Mouse (Mus musculus) right cerebral cortex, postnatal 4 days (tissue): Measurements from ENCODE around the gene Ptprn2.
A peak's percentile ranks its signal among the peaks of the same experiment; 100 is the strongest.
"Not testable (repeated sequence)": the region's sequence is repeated elsewhere in the genome, so short reads cannot be mapped to it uniquely, and the experiment has no call there.

ENCODE experiments used
- DNase-seq: peaks from one replicate; pipeline ENCODE4 v3.0.0-alpha.2; 2022

Gene Ptprn2

GRCm38 (mm10) chr12:116528861-116529260 lies 43.3 kb downstream of the Ptprn2 start:
- DNase-seq = no peak

DNA sequence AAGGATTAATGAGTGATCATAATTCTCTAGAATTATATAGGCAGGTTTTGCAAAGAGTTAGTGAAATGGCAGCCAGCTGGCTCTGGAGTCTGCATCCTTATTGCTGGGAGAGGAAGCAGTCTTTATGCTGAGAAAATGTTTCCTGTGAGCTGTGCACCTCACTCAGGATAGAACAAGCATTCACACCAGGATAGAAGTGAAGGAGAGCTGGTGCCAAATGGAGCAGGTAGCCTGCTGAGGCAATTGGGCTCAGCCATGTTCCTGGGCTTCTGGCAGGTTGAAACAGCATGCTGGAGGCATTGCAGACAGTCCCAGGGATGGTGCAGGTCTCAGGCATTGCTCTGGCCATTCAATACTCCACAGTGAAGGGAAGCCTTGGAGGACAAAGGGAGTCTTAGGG lies 47.8 kb downstream of the Ptprn2 start:
- DNase-seq = no peak

- no peak for DNase-seq
These were observed 53.8 kb downstream of the Ptprn2 start for GRCm38 (mm10) chr12:116539305-116539704.

DNA sequence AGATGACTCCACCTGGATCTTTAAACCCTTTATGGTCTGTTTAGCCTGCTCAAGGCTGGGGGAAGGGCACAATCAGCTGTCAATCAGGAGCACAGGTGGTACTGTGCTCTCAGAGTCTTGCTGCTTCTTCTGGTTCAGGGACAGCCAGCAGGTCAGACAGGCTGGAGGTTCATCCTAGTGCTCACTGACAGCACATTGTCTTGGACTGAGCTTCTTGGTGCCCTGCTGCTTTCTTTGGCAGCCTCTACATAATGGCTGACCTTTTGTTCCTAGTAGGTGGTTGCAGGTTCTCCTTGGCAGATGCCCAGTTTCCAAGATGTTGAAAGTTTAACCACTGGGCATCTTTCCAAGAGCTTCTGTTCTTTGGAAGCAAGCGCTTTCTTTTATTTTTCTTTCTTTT lies 55.1 kb downstream of the Ptprn2 start:
- DNase-seq = no peak

GRCm38 (mm10) chr12:116550031-116550430 lies 64.5 kb downstream of the Ptprn2 start:
- peak; percentile 64 for DNase-seq

DNA sequence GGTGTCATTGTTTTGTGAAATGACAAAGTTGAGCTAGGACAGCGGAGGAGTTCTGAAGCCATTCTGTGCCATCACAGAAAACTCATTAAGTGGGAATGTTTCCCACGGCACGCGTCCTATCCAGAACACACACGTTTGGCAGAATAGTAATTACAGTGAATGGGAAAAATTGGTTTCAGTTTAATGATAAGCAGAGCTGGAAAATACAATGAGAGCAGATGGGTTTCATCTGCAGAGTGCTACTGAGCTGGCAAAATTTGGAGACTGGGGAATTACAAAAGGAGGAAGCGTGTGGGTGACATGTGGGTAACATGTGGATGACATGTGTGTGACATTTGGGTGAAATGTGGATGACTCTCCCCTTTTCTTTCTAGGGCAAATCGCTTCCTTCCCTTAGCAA lies 66.0 kb downstream of the Ptprn2 start:
- no peak for DNase-seq

- DNase-seq = no peak
These were observed 66.8 kb downstream of the Ptprn2 start for GRCm38 (mm10) chr12:116552306-116552705.

DNA sequence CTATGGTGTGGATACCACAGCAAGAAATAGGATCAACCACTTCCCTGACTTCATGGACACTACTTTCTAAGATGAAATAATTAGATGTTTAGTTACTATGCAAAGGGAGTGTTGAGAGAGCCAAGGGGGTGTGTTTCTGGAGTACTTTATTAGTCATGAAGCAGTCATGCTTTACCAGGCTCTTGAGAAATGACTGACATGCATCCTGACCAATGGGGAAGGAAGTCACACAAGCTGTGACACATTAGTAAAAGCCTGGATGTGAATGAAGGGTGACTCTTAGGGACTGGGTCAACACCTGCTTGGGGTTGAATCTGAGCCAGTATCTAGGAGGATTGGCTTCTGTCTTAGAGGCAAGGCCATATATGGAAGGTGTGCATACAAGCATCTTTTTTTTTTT lies 67.8 kb downstream of the Ptprn2 start:
- no peak for DNase-seq

GRCm38 (mm10) chr12:116555964-116556363 lies 70.4 kb downstream of the Ptprn2 start:
- no peak for DNase-seq

DNA sequence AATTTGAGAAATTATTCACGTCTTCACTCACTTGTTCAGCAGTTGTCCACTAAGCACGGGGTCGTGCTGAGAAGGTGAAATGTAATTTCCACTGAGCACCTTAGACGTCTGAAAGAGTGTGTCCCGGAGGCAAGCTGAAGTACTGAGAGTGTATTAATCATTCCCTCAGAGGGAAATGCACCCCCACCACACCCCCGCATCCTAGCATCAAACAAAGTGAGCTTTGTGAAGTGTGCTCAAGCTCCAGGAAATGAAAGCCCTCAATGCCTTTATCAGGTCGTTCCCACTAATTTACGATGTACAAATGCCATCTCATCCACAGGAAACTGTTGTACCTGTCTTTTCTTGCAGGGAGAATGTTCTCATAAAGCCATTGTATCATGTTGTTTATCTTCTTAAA lies 78.9 kb downstream of the Ptprn2 start:
- DNase-seq = no peak

GRCm38 (mm10) chr12:116566672-116567071 lies 81.2 kb downstream of the Ptprn2 start:
- DNase-seq = no peak

- DNase-seq = no peak
These were observed 81.7 kb downstream of the Ptprn2 start for GRCm38 (mm10) chr12:116567170-116567569.

GRCm38 (mm10) chr12:116569568-116569967 lies 84.0 kb downstream of the Ptprn2 start:
- no peak for DNase-seq

DNA sequence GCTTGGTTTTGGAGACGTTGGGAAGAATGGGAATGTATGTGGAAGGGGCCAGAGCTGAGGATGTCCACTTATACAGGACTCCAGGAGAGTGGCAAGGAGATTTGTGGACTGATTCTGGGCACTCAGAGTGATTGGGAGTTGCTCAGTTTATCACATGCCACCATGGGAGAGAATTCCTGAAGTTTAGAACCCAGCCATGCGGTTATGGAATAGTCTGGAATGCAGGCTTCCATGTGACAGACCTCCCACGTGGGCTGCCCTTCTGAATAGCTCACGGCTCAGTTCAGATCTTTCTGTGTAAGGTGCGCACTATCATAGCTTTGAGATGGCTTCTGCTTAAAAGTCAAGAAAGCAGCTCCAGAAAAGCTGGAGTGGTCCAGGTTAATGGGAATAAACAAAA lies 88.6 kb downstream of the Ptprn2 start:
- DNase-seq = no peak

GRCm38 (mm10) chr12:116574720-116575119 lies 89.2 kb downstream of the Ptprn2 start:
- DNase-seq = no peak

DNA sequence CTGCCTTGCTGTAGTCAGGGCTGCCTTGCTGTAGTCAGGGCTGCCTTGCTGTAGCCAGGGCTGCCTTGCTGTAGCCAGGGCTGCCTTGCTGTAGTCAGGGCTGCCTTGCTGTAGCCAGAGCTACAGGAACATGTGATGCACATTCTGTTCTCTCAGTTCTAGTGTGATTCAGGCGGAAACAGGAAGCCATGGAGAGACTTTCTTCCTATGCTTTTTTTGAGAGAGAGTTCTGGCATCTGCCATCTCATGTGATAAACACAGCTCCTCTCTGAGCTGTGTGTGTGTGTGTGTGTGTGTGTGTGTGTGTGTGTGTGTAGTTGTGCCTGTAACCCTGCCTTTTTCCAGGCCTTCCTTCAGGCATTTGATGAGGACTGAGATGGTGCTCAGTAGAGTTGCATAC lies 92.4 kb downstream of the Ptprn2 start:
- not testable (repeated sequence) for DNase-seq

DNA sequence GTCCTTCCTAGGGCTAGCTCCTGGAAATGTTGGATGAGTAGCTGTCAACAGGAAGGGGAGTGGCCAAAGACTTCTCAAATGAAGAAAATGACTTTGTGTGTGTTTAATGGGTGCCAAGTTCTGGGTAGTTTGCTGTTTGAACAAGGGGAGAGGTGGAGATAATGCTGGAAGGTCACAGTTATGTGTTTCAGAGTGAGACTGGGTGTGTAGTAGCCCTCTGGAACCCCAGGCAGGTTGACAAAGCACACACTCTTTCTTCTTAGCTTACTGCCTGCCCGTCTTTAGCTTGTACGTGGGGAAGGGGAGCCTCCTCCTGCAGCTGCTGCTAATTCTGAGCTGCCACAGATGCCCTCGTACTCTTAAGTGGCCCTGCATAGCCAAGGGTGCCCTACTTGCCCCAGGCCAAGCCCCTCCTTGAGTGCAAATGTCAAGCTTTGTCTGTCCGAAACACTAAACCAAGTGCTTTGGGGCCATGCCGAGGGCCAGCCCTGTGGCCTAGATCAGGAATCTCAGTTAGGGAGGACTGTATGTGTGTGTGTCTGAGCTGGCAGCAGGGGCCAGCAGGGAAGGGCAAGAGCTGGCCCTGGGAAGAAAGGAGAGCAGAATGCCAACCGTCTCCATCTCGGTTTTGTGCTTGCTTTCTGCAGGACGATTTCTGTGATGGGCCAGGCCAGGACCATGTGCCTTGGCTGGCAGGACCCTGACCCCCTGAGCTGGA lies 95.5 kb downstream of the Ptprn2 start:
- DNase-seq = no peak

GRCm38 (mm10) chr12:116581864-116582263 lies 96.3 kb downstream of the Ptprn2 start:
- DNase-seq = no peak

DNA sequence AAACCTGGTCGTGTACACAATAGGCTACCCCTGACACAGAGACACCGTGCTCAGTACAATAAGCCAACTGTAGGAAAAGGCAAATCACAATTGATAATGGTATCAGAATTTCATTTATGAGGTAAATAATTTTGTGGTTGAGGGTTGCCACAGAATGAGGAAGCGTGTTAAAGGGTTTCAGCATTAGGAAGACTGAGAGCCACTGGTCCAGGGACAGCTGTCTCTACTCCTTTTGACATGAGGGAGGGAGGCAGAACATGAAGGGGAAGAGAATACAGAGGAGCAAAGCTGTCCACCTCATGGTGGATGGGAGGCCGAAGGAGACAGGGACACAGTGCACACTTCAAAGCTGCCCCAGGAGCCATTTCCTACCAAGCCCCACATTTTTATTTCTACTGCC lies 97.3 kb downstream of the Ptprn2 start:
- DNase-seq = no peak

DNA sequence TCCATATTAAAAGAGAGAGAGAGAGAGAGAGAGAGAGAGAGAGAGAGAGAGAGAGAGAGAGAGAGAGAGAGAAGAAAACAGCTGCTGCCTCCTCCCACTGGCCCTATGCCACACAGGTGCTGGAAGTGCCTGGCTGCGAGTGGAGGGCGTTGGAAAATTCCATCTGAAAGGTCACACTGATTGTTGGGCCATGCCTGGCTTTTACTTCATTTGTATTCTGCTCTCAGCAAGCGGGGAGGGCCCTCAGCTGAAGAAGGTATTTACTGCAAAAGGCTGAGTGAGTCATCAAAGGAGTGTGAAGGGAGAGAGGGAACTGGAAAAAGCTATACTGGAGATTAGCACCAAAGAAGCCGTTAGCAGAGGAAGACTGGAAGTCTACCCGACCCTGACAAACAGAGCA lies 99.5 kb downstream of the Ptprn2 start:
- no peak for DNase-seq

DNA sequence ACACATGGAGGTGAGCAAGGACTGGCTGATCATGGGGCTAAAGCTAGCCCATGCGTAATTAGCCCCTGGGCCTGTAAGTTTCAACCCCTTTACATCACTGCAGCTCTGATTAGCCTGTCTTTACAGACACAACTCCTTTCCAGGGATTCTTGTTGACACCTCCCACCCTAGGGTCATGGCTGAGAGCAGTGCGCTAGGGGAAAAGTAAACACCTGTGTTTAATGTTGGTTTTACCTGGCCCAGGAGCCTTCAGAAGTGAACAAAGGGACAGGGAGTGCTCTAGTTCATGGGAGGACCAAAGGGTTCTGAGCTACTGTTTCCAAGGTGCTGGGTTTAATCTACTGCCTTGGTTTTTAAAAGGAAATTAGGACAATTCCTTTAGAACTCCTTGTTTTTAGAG lies 100.6 kb downstream of the Ptprn2 start:
- no peak for DNase-seq

GRCm38 (mm10) chr12:116587548-116587947 lies 102.0 kb downstream of the Ptprn2 start:
- no peak for DNase-seq

DNA sequence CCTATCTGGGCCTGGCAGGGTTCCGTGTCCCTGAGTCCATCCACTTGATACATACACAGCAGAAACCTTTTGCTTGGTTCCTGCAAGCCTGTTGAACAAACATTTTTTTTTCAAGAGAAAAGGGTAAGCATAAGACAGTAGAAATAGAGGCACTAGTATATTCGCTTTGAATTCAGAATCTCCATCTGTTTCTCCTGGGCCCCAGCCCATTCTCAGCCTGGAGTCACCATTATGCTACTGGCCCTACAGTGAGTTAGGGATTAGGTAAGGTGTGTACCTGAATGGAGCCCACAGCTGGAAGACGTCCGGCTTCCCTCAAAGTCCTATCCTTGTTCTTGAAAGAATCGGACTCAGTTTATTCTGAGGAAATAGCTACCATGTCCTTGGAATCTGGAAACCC lies 104.6 kb downstream of the Ptprn2 start:
- DNase-seq = no peak

GRCm38 (mm10) chr12:116594457-116594856 lies 108.9 kb downstream of the Ptprn2 start:
- no peak for DNase-seq

DNA sequence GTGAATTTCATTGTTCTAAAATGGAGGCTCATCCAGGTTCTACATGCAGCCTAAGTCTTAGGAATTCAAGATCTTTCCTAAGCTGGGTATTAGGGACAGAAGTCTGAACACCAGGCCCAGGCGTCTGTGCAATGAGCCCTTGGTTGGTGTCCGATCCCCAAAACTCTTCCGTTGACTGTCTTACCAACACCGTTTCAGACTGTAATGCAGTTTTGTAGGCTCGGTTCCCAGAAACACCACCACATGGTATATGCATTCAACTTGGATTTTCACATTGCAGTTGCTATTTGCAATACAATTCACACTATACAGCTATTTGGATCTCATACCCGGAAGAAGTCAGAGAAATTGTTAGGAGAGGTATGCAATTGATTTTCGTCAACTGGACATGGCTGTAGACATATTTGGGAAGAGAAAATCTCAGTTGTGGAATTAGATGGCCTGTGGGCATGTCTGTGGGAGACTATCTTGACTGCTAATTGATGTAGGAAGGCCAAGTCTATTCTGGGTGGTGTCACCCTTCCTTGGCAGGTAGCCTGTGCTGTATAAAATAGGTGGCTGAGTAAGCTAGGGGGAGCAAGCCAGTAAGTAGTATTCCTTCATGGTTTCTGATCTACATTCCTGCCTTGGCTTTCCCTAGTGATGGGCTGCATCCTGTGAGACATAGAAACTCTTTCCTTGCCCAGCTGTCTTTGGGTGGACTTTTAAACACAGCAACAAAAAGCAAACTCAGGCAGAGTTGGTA lies 109.5 kb downstream of the Ptprn2 start:
- no peak for DNase-seq
